Mouse (Mus musculus) MEL (cell line): ENCODE results near the gene Cyfip1. TPM values are rescaled to one million over a fixed set of nuclear protein-coding genes. Genes with fewer than 3 reads are reported as not detected.
A peak's percentile ranks its signal among the peaks of the same experiment; 100 is the strongest.

Experiments used
- DNase-seq: peaks from one replicate; pipeline ENCODE4 v3.0.0; 2011; ENCODE audit warnings: low read depth, low spot score
- H3K27ac ChIP-seq: 2 replicates; pipeline ENCODE4 v1.5.1; 2012; ENCODE audit warnings: low read depth, mild to moderate bottlenecking, control low read depth, low read length, moderate library complexity; ENCODE audit not compliant: control insufficient read depth
- H3K27me3 ChIP-seq, 2 experiments: fragments of 150-350 bp in 1 of 2; sonication (generic) in 1 of 2; 2 replicates each; pipeline ENCODE4 v1.6.1; 2012; ENCODE audit warnings: low read length in 2 of 2, mild to moderate bottlenecking in 2 of 2, improper control_type of control experiment in 1 of 2, moderate library complexity in 1 of 2; ENCODE audit not compliant: insufficient read depth in 2 of 2, control insufficient read depth in 1 of 2
- H3K36me3 ChIP-seq, 2 experiments: 2 replicates each; pipeline ENCODE4 v1.6.1; 2012 to 2014; ENCODE audit warnings: low read length in 2 of 2, improper control_type of control experiment in 1 of 2, inconsistent platforms in 1 of 2, mild to moderate bottlenecking in 1 of 2; ENCODE audit not compliant: insufficient read depth in 2 of 2, control insufficient read depth in 1 of 2
- H3K4me1 ChIP-seq, 2 experiments: fragments of 150-350 bp in 1 of 2; sonication (generic) in 1 of 2; 2 replicates each; pipeline ENCODE4 v1.6.1; 2012; ENCODE audit warnings: low read length in 2 of 2, improper control_type of control experiment in 1 of 2, mild to moderate bottlenecking in 1 of 2; ENCODE audit not compliant: insufficient read depth in 2 of 2, control insufficient read depth in 1 of 2
- H3K4me3 ChIP-seq, 2 experiments: fragments of 150-350 bp in 1 of 2; sonication (generic) in 1 of 2; 2 replicates each; pipeline ENCODE4 v1.5.1; 2012; ENCODE audit warnings: low read depth in 2 of 2, low read length in 2 of 2, mild to moderate bottlenecking in 2 of 2, moderate library complexity in 2 of 2, control low read depth in 1 of 2, improper control_type of control experiment in 1 of 2; ENCODE audit not compliant: control insufficient read depth in 1 of 2, insufficient read depth in 1 of 2
- H3K79me2 ChIP-seq: 2 replicates; pipeline ENCODE4 v1.6.1; 2012; ENCODE audit warnings: mild to moderate bottlenecking, low read length, moderate library complexity; ENCODE audit not compliant: control insufficient read depth, poor library complexity, insufficient read depth
- H3K9ac ChIP-seq: 2 replicates; pipeline ENCODE4 v1.6.1; 2012; ENCODE audit warnings: low read depth, mild to moderate bottlenecking, control low read depth, low read length, moderate library complexity; ENCODE audit not compliant: control insufficient read depth, poor library complexity, severe bottlenecking
- H3K9me3 ChIP-seq: fragments of 150-350 bp; sonication (generic); replicated peaks from 2 replicates; pipeline ENCODE4 v1.6.1; 2012; ENCODE audit warnings: mild to moderate bottlenecking, low read length, improper control_type of control experiment, moderate library complexity; ENCODE audit not compliant: insufficient read depth
- CTCF ChIP-seq, 3 experiments: IDR thresholded peaks in 2 of 3; conservative IDR thresholded peaks in 1 of 3; 2 replicates each; pipeline ENCODE4 v1.5.1; 2011 to 2012; ENCODE audit warnings: low read length in 3 of 3, low read depth in 2 of 3, mild to moderate bottlenecking in 2 of 3, improper control_type of control experiment in 1 of 3, inconsistent platforms in 1 of 3, mixed read lengths in 1 of 3, moderate library complexity in 1 of 3; ENCODE audit not compliant: control insufficient read depth in 1 of 3, insufficient read depth in 1 of 3, poor library complexity in 1 of 3, severe bottlenecking in 1 of 3
- E2F4 ChIP-seq: IDR thresholded peaks from 2 replicates; pipeline ENCODE4 v1.6.1; 2011; ENCODE audit warnings: low read depth, low read length, improper control_type of control experiment, borderline replicate concordance
- GATA1 ChIP-seq: IDR thresholded peaks from 2 replicates; pipeline ENCODE4 v1.6.1; 2011; ENCODE audit warnings: low read depth, low read length, improper control_type of control experiment
- KAT2A ChIP-seq: conservative IDR thresholded peaks from 2 replicates; pipeline ENCODE4 v1.6.1; 2012; ENCODE audit warnings: low read depth, low read length, improper control_type of control experiment, inconsistent platforms
- MEF2A ChIP-seq: IDR thresholded peaks from 2 replicates; pipeline ENCODE4 v1.6.1; 2014; ENCODE audit warnings: low read depth, mild to moderate bottlenecking, inconsistent platforms, low read length, improper control_type of control experiment; ENCODE audit not compliant: poor library complexity, insufficient replicate concordance, severe bottlenecking; ENCODE audit errors: extremely low read depth
- MXI1 ChIP-seq: IDR thresholded peaks from 2 replicates; pipeline ENCODE4 v1.6.1; 2011; ENCODE audit warnings: mild to moderate bottlenecking, low read depth, low read length, improper control_type of control experiment
- MYB ChIP-seq: IDR thresholded peaks from 2 replicates; pipeline ENCODE4 v1.6.1; 2011; ENCODE audit warnings: mild to moderate bottlenecking, low read depth, low read length, improper control_type of control experiment
- MYC ChIP-seq: IDR thresholded peaks from 2 replicates; pipeline ENCODE4 v1.6.1; 2011; ENCODE audit warnings: low read depth, mild to moderate bottlenecking, low read length, improper control_type of control experiment, moderate library complexity
- NELFE ChIP-seq: IDR thresholded peaks from 2 replicates; pipeline ENCODE4 v1.6.1; 2011; ENCODE audit warnings: low read depth, low read length, improper control_type of control experiment
- NRF1 ChIP-seq: IDR thresholded peaks from 2 replicates; pipeline ENCODE4 v1.6.1; 2014; ENCODE audit warnings: low read depth, mild to moderate bottlenecking, inconsistent platforms, low read length, improper control_type of control experiment, moderate library complexity; ENCODE audit not compliant: poor library complexity, insufficient read depth, severe bottlenecking
- POLR2A ChIP-seq, 2 experiments: IDR thresholded peaks; 2 replicates each; pipeline ENCODE4 v1.6.1; 2011 to 2012; ENCODE audit warnings: low read length in 2 of 2, mild to moderate bottlenecking in 2 of 2, control low read depth in 1 of 2, improper control_type of control experiment in 1 of 2, low read depth in 1 of 2, moderate library complexity in 1 of 2; ENCODE audit not compliant: control insufficient read depth in 1 of 2, insufficient read depth in 1 of 2, poor library complexity in 1 of 2
- RAD21 ChIP-seq: IDR thresholded peaks from 2 replicates; pipeline ENCODE4 v1.6.1; 2011; ENCODE audit warnings: mild to moderate bottlenecking, low read depth, low read length, improper control_type of control experiment
- SIN3A ChIP-seq: IDR thresholded peaks from 2 replicates; pipeline ENCODE4 v1.6.1; 2012; ENCODE audit warnings: low read length, improper control_type of control experiment, inconsistent platforms
- TAL1 ChIP-seq: IDR thresholded peaks from 2 replicates; pipeline ENCODE4 v1.6.1; 2012; ENCODE audit warnings: mild to moderate bottlenecking, inconsistent platforms, low read length, moderate library complexity, mixed read lengths
- TCF12 ChIP-seq: IDR thresholded peaks from 2 replicates; pipeline ENCODE4 v1.6.1; 2014; ENCODE audit warnings: low read depth, mild to moderate bottlenecking, inconsistent platforms, low read length, improper control_type of control experiment, moderate library complexity
- UBTF ChIP-seq: IDR thresholded peaks from 2 replicates; pipeline ENCODE4 v1.6.1; 2012; ENCODE audit warnings: low read depth, mild to moderate bottlenecking, inconsistent platforms, low read length, improper control_type of control experiment, moderate library complexity, borderline replicate concordance; ENCODE audit not compliant: insufficient read depth
- USF1 ChIP-seq: IDR thresholded peaks from 2 replicates; pipeline ENCODE4 v1.6.1; 2014; ENCODE audit warnings: low read depth, mild to moderate bottlenecking, inconsistent platforms, low read length, improper control_type of control experiment, moderate library complexity
- ZC3H11A ChIP-seq: IDR thresholded peaks from 2 replicates; pipeline ENCODE4 v1.6.1; 2012; ENCODE audit warnings: low read depth, mild to moderate bottlenecking, inconsistent platforms, low read length, improper control_type of control experiment
- ZMIZ1 ChIP-seq: IDR thresholded peaks from 2 replicates; pipeline ENCODE4 v1.6.1; 2012; ENCODE audit warnings: low read depth, mild to moderate bottlenecking, inconsistent platforms, low read length, improper control_type of control experiment, moderate library complexity
- ZNF384 ChIP-seq: IDR thresholded peaks from 2 replicates; pipeline ENCODE4 v1.6.1; 2012; ENCODE audit warnings: low read depth, mild to moderate bottlenecking, inconsistent platforms, low read length, improper control_type of control experiment
- polyA plus RNA-seq, 2 experiments: library from polyadenylated mRNA; stranded (reverse) in 1 of 2; unstranded in 1 of 2; fragments of >175 nt in 1 of 2; fragments of >200 nt in 1 of 2; gene quantifications; 2 replicates each; pipeline versions ENCODE4 v1.2.1 to v1.2.4; 2012; ENCODE audit warnings: low replicate concordance in 2 of 2, low read depth in 1 of 2; ENCODE audit not compliant: insufficient read length in 2 of 2, insufficient read depth in 1 of 2, missing spikeins in 1 of 2
- total RNA-seq: library from RNA; depleted of rRNA; stranded (reverse); fragments of 300-350 nt; gene quantifications from 2 replicates; pipeline ENCODE4 v1.2.3, GENCODE M21; 2012

Gene Cyfip1
- total and polyA plus RNA-seq, 3 experiments: 18.3 to 124 (median 27.6) TPM

DNA sequence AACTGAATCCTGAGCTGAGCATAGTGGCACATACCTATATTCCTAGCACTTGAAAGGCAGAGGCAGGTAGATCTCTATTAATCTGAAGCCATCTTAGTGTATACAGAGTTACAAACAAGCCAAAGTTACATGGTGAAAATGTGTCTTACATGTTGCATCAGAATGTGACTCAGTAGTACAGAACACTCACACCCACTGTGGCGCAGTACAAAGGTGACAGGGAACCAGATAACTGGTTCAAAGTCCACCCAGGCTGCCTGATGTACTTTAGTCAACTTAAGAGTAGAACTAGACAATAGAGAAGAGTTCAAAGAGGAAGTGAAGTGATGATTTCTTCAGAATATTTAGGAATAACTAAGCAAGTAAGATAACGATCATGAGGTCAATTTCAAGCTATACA is 93.5 kb downstream of the Cyfip1 start:
- H3K27me3 ChIP-seq: no peaks in the 10 kb centered on the region
- no peak overlapping the region; the same call in 1 of the 2 replicates for H3K27ac ChIP-seq
- H3K36me3 ChIP-seq: peaks cover 4 to 13% of the 10 kb centered on the region in 2 experiments; a peak in 3 of 4 replicates
- H3K4me1 ChIP-seq: no peaks in the 10 kb centered on the region; a peak in 1 of 4 replicates
- no peaks in the 10 kb centered on the region for H3K79me2 ChIP-seq
- H3K4me3 ChIP-seq: no peak overlapping the region
- H3K9me3 ChIP-seq: no peaks in the 10 kb centered on the region
- TF ChIP-seq GATA1: no peak
- TF ChIP-seq UBTF: no peak
- TF ChIP-seq ZMIZ1: no peak
- TF ChIP-seq SIN3A: no peak
- no peak for TF ChIP-seq MYC
- no peak for TF ChIP-seq ZNF384
- no peak for TF ChIP-seq MYB
- TF ChIP-seq ZC3H11A: no peak
- no peak for TF ChIP-seq CTCF (IDR thresholded peaks at IDR 0.05 in 2 of 3, conservative IDR thresholded peaks at IDR 0.05 in 1 of 3; ENCODE audit: control insufficient read depth in 1 of 3, insufficient read depth in 1 of 3, low read depth in 2 of 3, low read length in 3 of 3, poor library complexity in 1 of 3, severe bottlenecking in 1 of 3)
- TF ChIP-seq POLR2A (IDR thresholded peaks at IDR 0.05; ENCODE audit: control insufficient read depth in 1 of 2, insufficient read depth in 1 of 2, low read depth in 1 of 2, low read length in 2 of 2, poor library complexity in 1 of 2): no peak
- TF ChIP-seq KAT2A: no peak
- TF ChIP-seq TCF12: no peak
- TF ChIP-seq MEF2A: no peak
- TF ChIP-seq RAD21: no peak
- TF ChIP-seq NELFE: no peak
- H3K9ac ChIP-seq: no peak overlapping the region
- DNase-seq: peak; percentile 35

DNA sequence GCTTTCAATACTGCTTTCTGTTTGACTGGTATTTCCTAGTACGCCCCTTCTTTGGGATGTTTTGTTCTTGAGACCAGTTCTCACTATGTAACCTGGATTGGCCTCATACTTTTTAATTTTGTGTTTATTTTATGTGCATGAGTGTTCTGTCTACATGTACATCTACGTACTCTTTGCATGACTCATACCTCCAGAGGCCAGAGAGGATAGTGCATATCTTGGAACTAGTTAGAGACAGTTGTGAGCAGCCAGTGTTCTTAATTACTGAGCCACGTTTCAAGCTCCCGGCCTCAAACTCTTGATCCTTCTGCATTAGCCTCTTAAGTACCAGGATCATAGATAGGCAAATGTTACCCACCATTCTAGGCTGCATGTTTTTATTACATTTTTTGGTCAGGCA is 96.8 kb downstream of the Cyfip1 start:
- H3K36me3 ChIP-seq: peaks cover 4 to 11% of the 10 kb centered on the region in 2 experiments; a peak in 3 of 4 replicates
- DNase-seq: no peak

More for the DNA sequence above, 96.8 kb downstream of the Cyfip1 start:
- no peak for TF ChIP-seq TCF12
- no peak for TF ChIP-seq TAL1
- no peak for TF ChIP-seq MEF2A
- no peak for TF ChIP-seq NRF1
- no peak for TF ChIP-seq MXI1
- TF ChIP-seq SIN3A: no peak
- no peak for TF ChIP-seq RAD21
- no peak for TF ChIP-seq USF1
- no peak for TF ChIP-seq E2F4
- TF ChIP-seq ZMIZ1: no peak
- TF ChIP-seq POLR2A (IDR thresholded peaks at IDR 0.05; ENCODE audit: control insufficient read depth in 1 of 2, insufficient read depth in 1 of 2, low read depth in 1 of 2, low read length in 2 of 2, poor library complexity in 1 of 2): no peak
- TF ChIP-seq, all 39 proteins: peak for 0
- H3K4me1 ChIP-seq: no peaks in the 10 kb centered on the region; a peak in 1 of 4 replicates
- H3K27ac ChIP-seq: no peak overlapping the region
- H3K27me3 ChIP-seq: no peaks in the 10 kb centered on the region
- no peak overlapping the region for H3K4me3 ChIP-seq
- no peak overlapping the region for H3K9ac ChIP-seq
- no peaks in the 10 kb centered on the region for H3K79me2 ChIP-seq
- no peaks in the 10 kb centered on the region for H3K9me3 ChIP-seq
